ENCODE assay signal across 19 mouse cellular contexts in the genomic region with DNA sequence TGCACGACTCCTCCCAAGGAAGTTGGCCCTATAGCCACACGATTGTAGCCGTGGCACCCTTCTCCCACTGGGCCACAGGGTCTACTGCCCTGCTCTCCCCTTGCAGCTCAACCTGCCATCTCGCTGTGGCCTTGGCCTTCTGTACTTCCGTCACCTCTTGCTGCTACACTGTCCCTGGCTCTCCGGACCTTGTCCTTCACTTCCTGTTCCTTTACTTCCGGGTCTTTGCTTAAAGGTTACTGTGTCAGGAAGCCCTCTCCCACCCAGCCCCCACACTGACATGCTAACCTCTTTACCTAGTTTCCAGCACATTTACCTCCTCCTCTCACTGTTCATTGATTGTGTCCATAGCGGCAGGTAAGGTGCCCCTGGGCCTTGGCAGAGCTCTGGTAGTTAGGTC.
DNase-seq lines count a peak whose midpoint lies in the region; ATAC-seq and TF ChIP-seq lines count a peak whose summit lies in the region.
"Had no signal": no experiment of that assay in that cellular context is flagged by ENCODE, and none has a peak within 500 bp of the region (broad histone marks: within the 10 kb centered on the region; RNA-seq: fewer than 3 reads in every experiment).

No protein-coding gene starts in this region.

- H3K4me2 ChIP-seq in hindbrain, postnatal 0 days (ENCODE audit: low read depth, low read length), result no peak overlapping the region
- H3K4me2 ChIP-seq in liver, embryonic 12.5 days, result no peak overlapping the region
- H3K4me2 ChIP-seq in liver, embryonic 11.5 days, result no peak overlapping the region
- no peak overlapping the region for H3K4me2 ChIP-seq in liver, embryonic 16.5 days (ENCODE audit: low read depth, low read length)
- H3K4me2 ChIP-seq: embryonic facial prominence, embryonic 15.5 days; forebrain, embryonic 13.5 days; midbrain, embryonic 13.5 days had no signal

- TF ChIP-seq POLR2A in cerebellum, adult 2 months (IDR thresholded peaks at IDR 0.05; ENCODE audit: borderline replicate concordance, insufficient read depth, low read length), result no peak

- no peaks in the 10 kb centered on the region for H3K9me3 ChIP-seq in hindbrain, embryonic 10.5 days
- no peaks in the 10 kb centered on the region for H3K9me3 ChIP-seq in hindbrain, postnatal 0 days (ENCODE audit: low read length)
- no peaks in the 10 kb centered on the region for H3K9me3 ChIP-seq in liver, embryonic 12.5 days (replicated peaks)
- H3K9me3 ChIP-seq in liver, embryonic 11.5 days (ENCODE audit: control insufficient read depth, low read length), result no peaks in the 10 kb centered on the region
- H3K9me3 ChIP-seq in liver, embryonic 16.5 days (replicated peaks; ENCODE audit: control insufficient read depth, low read length), result no peaks in the 10 kb centered on the region
- H3K9me3 ChIP-seq: embryonic facial prominence, embryonic 15.5 days; forebrain, embryonic 13.5 days; G1E; midbrain, embryonic 13.5 days had no signal

- no peak overlapping the region for H3K9ac ChIP-seq in hindbrain, postnatal 0 days (replicated peaks; ENCODE audit: low read length)
- H3K9ac ChIP-seq in liver, embryonic 12.5 days, result no peak overlapping the region
- H3K9ac ChIP-seq in liver, embryonic 11.5 days (ENCODE audit: low read depth, low read length), result no peak overlapping the region; the same call in 1 of the 2 replicates
- no peak overlapping the region for H3K9ac ChIP-seq in liver, embryonic 16.5 days (ENCODE audit: low read depth, low read length)
- H3K9ac ChIP-seq: embryonic facial prominence, embryonic 15.5 days; midbrain, embryonic 13.5 days had no signal

- no peaks in the 10 kb centered on the region for H3K27me3 ChIP-seq in hindbrain, embryonic 10.5 days (ENCODE audit: insufficient read depth, poor library complexity, severe bottlenecking)
- no peaks in the 10 kb centered on the region for H3K27me3 ChIP-seq in hindbrain, postnatal 0 days (ENCODE audit: insufficient read depth, low read length)
- no peaks in the 10 kb centered on the region for H3K27me3 ChIP-seq in liver, embryonic 12.5 days (replicated peaks)
- H3K27me3 ChIP-seq in liver, embryonic 11.5 days (replicated peaks; ENCODE audit: control insufficient read depth, insufficient read depth, low read length), result no peaks in the 10 kb centered on the region
- H3K27me3 ChIP-seq in liver, embryonic 16.5 days (ENCODE audit: control insufficient read depth, insufficient read depth, low read depth, low read length), result no peaks in the 10 kb centered on the region
- no peaks in the 10 kb centered on the region for H3K27me3 ChIP-seq in cerebellum, adult 2 months (ENCODE audit: control insufficient read depth, insufficient read depth, low read length)
- H3K27me3 ChIP-seq: embryonic facial prominence, embryonic 15.5 days; forebrain, embryonic 13.5 days; midbrain, embryonic 13.5 days had no signal

- peak overlapping the region; percentile 89 for H3K27ac ChIP-seq in hindbrain, embryonic 10.5 days
- H3K27ac ChIP-seq in hindbrain, postnatal 0 days, result no peak overlapping the region
- H3K27ac ChIP-seq in liver, embryonic 12.5 days, result peak overlapping the region; percentile 46; the same call in 1 of the 2 replicates
- no peak overlapping the region for H3K27ac ChIP-seq in liver, embryonic 11.5 days (ENCODE audit: low read depth, low read length)
- H3K27ac ChIP-seq in liver, embryonic 16.5 days (ENCODE audit: low read length), result no peak overlapping the region
- H3K27ac ChIP-seq in cerebellum, adult 2 months (ENCODE audit: insufficient read depth, low read length), result no peak overlapping the region
- H3K27ac ChIP-seq: embryonic facial prominence, embryonic 15.5 days; heart, adult 2 months had no signal

- peaks cover 73% of the 10 kb centered on the region for H3K4me1 ChIP-seq in hindbrain, embryonic 10.5 days (replicated peaks)
- H3K4me1 ChIP-seq in hindbrain, postnatal 0 days (ENCODE audit: insufficient read depth, low read length), result peaks cover 18% of the 10 kb centered on the region
- H3K4me1 ChIP-seq in liver, embryonic 12.5 days, result peaks cover 69% of the 10 kb centered on the region
- peaks cover 51% of the 10 kb centered on the region for H3K4me1 ChIP-seq in liver, embryonic 11.5 days (replicated peaks; ENCODE audit: control insufficient read depth, insufficient read depth, low read length)
- H3K4me1 ChIP-seq in liver, embryonic 16.5 days (ENCODE audit: control insufficient read depth, low read depth, low read length), result peaks cover 28% of the 10 kb centered on the region
- peaks cover 8% of the 10 kb centered on the region for H3K4me1 ChIP-seq in cerebellum, adult 2 months (ENCODE audit: control insufficient read depth, insufficient read depth, low read length)

- H3K36me3 ChIP-seq in hindbrain, embryonic 10.5 days, result peaks cover 48% of the 10 kb centered on the region
- peaks cover 11% of the 10 kb centered on the region; the same call in 1 of the 2 replicates for H3K36me3 ChIP-seq in hindbrain, postnatal 0 days (ENCODE audit: insufficient read depth, low read length)
- peaks cover 84% of the 10 kb centered on the region for H3K36me3 ChIP-seq in liver, embryonic 12.5 days
- H3K36me3 ChIP-seq in liver, embryonic 11.5 days (ENCODE audit: control insufficient read depth, insufficient read depth, low read length), result peaks cover 27% of the 10 kb centered on the region
- H3K36me3 ChIP-seq in liver, embryonic 16.5 days (ENCODE audit: control insufficient read depth, insufficient read depth), result peaks cover 10% of the 10 kb centered on the region; the same call in 1 of the 2 replicates

- no peak overlapping the region for H3K4me3 ChIP-seq in hindbrain, embryonic 10.5 days
- H3K4me3 ChIP-seq in hindbrain, postnatal 0 days (ENCODE audit: low read length), result no peak overlapping the region
- H3K4me3 ChIP-seq in liver, embryonic 12.5 days, result no peak overlapping the region
- H3K4me3 ChIP-seq in liver, embryonic 11.5 days (ENCODE audit: low read depth, low read length), result no peak overlapping the region
- H3K4me3 ChIP-seq in liver, embryonic 16.5 days (ENCODE audit: low read depth, low read length), result no peak overlapping the region
- H3K4me3 ChIP-seq in cerebellum, adult 2 months (replicated peaks; ENCODE audit: insufficient read depth, low read depth, low read length), result no peak overlapping the region
- H3K4me3 ChIP-seq: embryonic facial prominence, embryonic 15.5 days; forebrain, embryonic 13.5 days; heart, adult 2 months; midbrain, embryonic 13.5 days had no signal

- WGBS in hindbrain, embryonic 10.5 days, result 84% methylated on average over 8 of the region's 8 CpGs
- 73% methylated on average over 8 of the region's 8 CpGs for WGBS in hindbrain, postnatal 0 days
- 71% methylated on average over 8 of the region's 8 CpGs for WGBS in liver, embryonic 12.5 days (ENCODE audit: insufficient replicate concordance)
- 71% methylated on average over 8 of the region's 8 CpGs for WGBS in liver, embryonic 11.5 days
- 58% methylated on average over 8 of the region's 8 CpGs for WGBS in liver, embryonic 16.5 days (ENCODE audit: insufficient replicate concordance)
- 49% methylated on average over 8 of the region's 8 CpGs for WGBS in cerebellum, adult 2 months

- no peak for ATAC-seq in hindbrain, postnatal 0 days
- ATAC-seq in liver, embryonic 12.5 days, result no peak
- no peak for ATAC-seq in liver, embryonic 11.5 days (replicated peaks; ENCODE audit: low FRiP score)
- peak; percentile 29; the same call in 1 of the 2 replicates for ATAC-seq in granulocyte monocyte progenitor cell, adult 5-6 weeks (replicated peaks; ENCODE audit: poor library complexity, severe bottlenecking)
- peak; percentile 17; the same call in 1 of the 2 replicates for ATAC-seq in liver, embryonic 16.5 days (ENCODE audit: low read depth)
- ATAC-seq: forebrain, embryonic 13.5 days; midbrain, embryonic 13.5 days had no signal

- TF ChIP-seq CTCF in hindbrain, postnatal 0 days (IDR thresholded peaks at IDR 0.05; ENCODE audit: low read depth), result no peak
- TF ChIP-seq CTCF in cerebellum, adult 2 months (IDR thresholded peaks at IDR 0.05; ENCODE audit: borderline replicate concordance, insufficient read depth, low read depth, low read length), result no peak

- DNase-seq in hindbrain, embryonic 10.5 days (ENCODE audit: low spot score), result no peak
- no peak for DNase-seq in hindbrain, postnatal 0 days (ENCODE audit: low spot score)
- DNase-seq in liver, embryonic 11.5 days (ENCODE audit: low spot score), result no peak
- DNase-seq in cerebellum, adult 2 months, result no peak
- no peak for DNase-seq in right cerebral cortex, postnatal 14 days
- DNase-seq: cerebellum, adult 8-10 months; heart, adult 2 months; heart, postnatal 10 days; kidney, adult 9 months; lung, adult 18-20 months; lung, postnatal 36 days; thymus, postnatal 14 days had no signal

Comparison
In these comparisons a context has a peak if more than half of its experiments do, and no peak if none do; other contexts are left out.
1. H3K27ac ChIP-seq: peak in hindbrain, embryonic 10.5 days (single experiment) and liver, embryonic 12.5 days (single experiment); none in hindbrain, postnatal 0 days (single experiment), liver, embryonic 11.5 days (single experiment), liver, embryonic 16.5 days (single experiment) and cerebellum, adult 2 months (single experiment).
2. ATAC-seq: peak in granulocyte monocyte progenitor cell, adult 5-6 weeks (single experiment) and liver, embryonic 16.5 days (single experiment); none in hindbrain, postnatal 0 days (single experiment), liver, embryonic 12.5 days (single experiment) and liver, embryonic 11.5 days (single experiment).